Mouse (Mus musculus) limb, embryonic 14.5 days (tissue): Measurements from ENCODE around the gene Cep250. TPM values are rescaled to one million over a fixed set of nuclear protein-coding genes. Genes with fewer than 3 reads are reported as not detected.

Experiments used
- ATAC-seq: fragments of 200-750 bp; cut with Nextera tagmentation; 2 replicates; pipeline ENCODE4 v1.8.0; 2017; ENCODE audit warnings: low read depth, moderate number of reproducible peaks, moderate TSS enrichment; ENCODE audit not compliant: low FRiP score
- DNase-seq: peaks from one replicate; pipeline ENCODE4 v3.0.0-alpha.2; 2015; ENCODE audit warnings: low spot score
- H3K27ac ChIP-seq: fragments of 300-500 bp; sonication (generic); replicated peaks from 2 replicates; pipeline ENCODE4 v1.5.1; 2014; ENCODE audit warnings: low read depth, mild to moderate bottlenecking, low read length, moderate library complexity, mixed read lengths
- H3K27me3 ChIP-seq: fragments of 300-500 bp; sonication (generic); 2 replicates; pipeline ENCODE4 v1.6.1; 2014; ENCODE audit warnings: low read length, mixed read lengths; ENCODE audit not compliant: control insufficient read depth, insufficient read depth
- H3K36me3 ChIP-seq: fragments of 300-500 bp; sonication (generic); 2 replicates; pipeline ENCODE4 v1.6.1; 2014; ENCODE audit warnings: mild to moderate bottlenecking, low read length, moderate library complexity, mixed read lengths; ENCODE audit not compliant: control insufficient read depth, insufficient read depth
- H3K4me1 ChIP-seq: fragments of 300-500 bp; sonication (generic); 2 replicates; pipeline ENCODE4 v1.6.1; 2014; ENCODE audit warnings: antibody characterized with exemption, low read length, mixed read lengths; ENCODE audit not compliant: control insufficient read depth, insufficient read depth
- H3K4me2 ChIP-seq: fragments of 300-500 bp; sonication (generic); replicated peaks from 2 replicates; pipeline ENCODE4 v1.6.1; 2014; ENCODE audit warnings: low read depth, mild to moderate bottlenecking, low read length, moderate library complexity; ENCODE audit not compliant: severe bottlenecking
- H3K4me3 ChIP-seq: fragments of 300-500 bp; sonication (generic); replicated peaks from 2 replicates; pipeline ENCODE4 v1.5.1; 2014; ENCODE audit warnings: low read length
- H3K9ac ChIP-seq: fragments of 300-500 bp; sonication (generic); 2 replicates; pipeline ENCODE4 v1.6.1; 2014; ENCODE audit warnings: mild to moderate bottlenecking, low read depth, low read length, moderate library complexity; ENCODE audit not compliant: severe bottlenecking
- H3K9me3 ChIP-seq: fragments of 300-500 bp; sonication (generic); 2 replicates; pipeline ENCODE4 v1.6.1; 2016; ENCODE audit warnings: low read length; ENCODE audit not compliant: control insufficient read depth
- POLR2A ChIP-seq: fragments of 200-500 bp; IDR thresholded peaks from 2 replicates; pipeline ENCODE4 v1.8.0; 2012; ENCODE audit warnings: inconsistent platforms, mild to moderate bottlenecking, moderate library complexity, borderline replicate concordance; ENCODE audit not compliant: insufficient read depth, insufficient read length; ENCODE audit errors: extremely low read depth
- WGBS: fragments of 180-500 bp; shearing (Covaris S2); extraction: QIAGEN DNeasy Blood & Tissue Kit; methylation state at CpG from one replicate; pipeline ENCODE4 v1.1.7; 2014; 5-methylcytosine and 5-hydroxymethylcytosine counted together
- polyA plus RNA-seq, 2 experiments: library from polyadenylated mRNA; depleted of rRNA in 1 of 2; stranded (reverse) in 1 of 2; unstranded in 1 of 2; fragments of >200 nt; fragmentation: Nextera tagmentation in 1 of 2; extraction: Ambion mirVana in 1 of 2; gene quantifications; 2 replicates each; pipeline versions ENCODE4 v1.2.1 to v1.2.3; 2012 to 2014

Cep250 gene
- polyA plus RNA-seq, 2 experiments: 19.4 to 31.3 TPM

- Histone ChIP-seq H3K9ac (peak within 1 kb of the TSS; percentile 72), H3K36me3 (peaks cover 29% of the 10 kb centered on the region), H3K4me3 (peak within 1 kb of the TSS; percentile 92), H3K4me1 (peaks cover 8% of the 10 kb centered on the region), H3K4me2 (peak within 1 kb of the TSS; percentile 71), H3K27me3 (no peaks in the 10 kb centered on the region), H3K27ac (peak within 1 kb of the TSS; percentile 65), H3K9me3 (no peaks in the 10 kb centered on the region)
- peak; percentile 98 for ATAC-seq
- WGBS: 1% methylated on average over 39 of the region's 45 CpGs
- TF ChIP-seq POLR2A: 0 out of 2 replicates have a peak, but pooled peaks have one; percentile 35
- peak; percentile 97 for DNase-seq
These were observed 51.8 kb downstream of the Cep250 start, which contains the start of the genes 6430550D23Rik and Ergic3 for GRCm38 (mm10) chr2:156007888-156008532. TSS of gene 6430550D23Rik (minus strand) at chr2:156007977. TSS of gene Ergic3 (plus strand) at chr2:156008045.

GRCm38 (mm10) chr2:156018106-156018505 is 61.8 kb downstream of the Cep250 start:
- no peak overlapping the region for H3K4me3 ChIP-seq
- no peak for ATAC-seq
- no peak for DNase-seq
- H3K9me3 ChIP-seq: no peaks in the 10 kb centered on the region
- no peak for TF ChIP-seq POLR2A
- WGBS: 91% methylated on average over 3 of the region's 3 CpGs
- H3K4me1 ChIP-seq: no peaks in the 10 kb centered on the region
- H3K4me2 ChIP-seq: no peak overlapping the region
- peaks cover 68% of the 10 kb centered on the region for H3K36me3 ChIP-seq
- H3K27ac ChIP-seq: no peak overlapping the region
- H3K9ac ChIP-seq: no peak overlapping the region
- no peaks in the 10 kb centered on the region for H3K27me3 ChIP-seq

DNA sequence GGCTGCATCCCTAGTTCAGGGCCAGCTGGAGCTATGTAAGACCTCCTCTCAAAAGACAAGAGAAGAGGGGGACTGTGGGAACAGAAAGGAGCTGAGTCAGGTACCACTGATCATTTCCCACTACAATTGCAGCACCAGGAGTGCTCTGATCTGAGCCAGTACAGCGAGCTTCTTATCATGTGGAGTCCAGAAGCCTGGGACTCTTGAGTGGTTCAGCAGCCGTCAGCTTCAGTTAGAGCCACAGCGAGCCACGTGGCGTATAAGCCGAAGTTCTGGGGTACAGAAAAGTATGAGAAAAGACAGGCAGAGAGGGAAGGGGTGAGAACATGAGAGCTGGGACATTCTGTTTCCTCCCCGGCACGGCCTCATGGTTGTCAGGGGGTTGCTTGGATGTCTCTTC is 65.0 kb downstream of the Cep250 start:
- Histone ChIP-seq H3K4me2 (no peak overlapping the region), H3K27me3 (no peaks in the 10 kb centered on the region), H3K4me1 (no peaks in the 10 kb centered on the region), H3K4me3 (no peak overlapping the region), H3K9ac (no peak overlapping the region), H3K36me3 (peaks cover 39% of the 10 kb centered on the region), H3K9me3 (no peaks in the 10 kb centered on the region), H3K27ac (no peak overlapping the region)
- ATAC-seq (no peak), DNase-seq (no peak)
- TF ChIP-seq POLR2A: no peak
- WGBS: 86% methylated on average over 8 of the region's 8 CpGs

DNA sequence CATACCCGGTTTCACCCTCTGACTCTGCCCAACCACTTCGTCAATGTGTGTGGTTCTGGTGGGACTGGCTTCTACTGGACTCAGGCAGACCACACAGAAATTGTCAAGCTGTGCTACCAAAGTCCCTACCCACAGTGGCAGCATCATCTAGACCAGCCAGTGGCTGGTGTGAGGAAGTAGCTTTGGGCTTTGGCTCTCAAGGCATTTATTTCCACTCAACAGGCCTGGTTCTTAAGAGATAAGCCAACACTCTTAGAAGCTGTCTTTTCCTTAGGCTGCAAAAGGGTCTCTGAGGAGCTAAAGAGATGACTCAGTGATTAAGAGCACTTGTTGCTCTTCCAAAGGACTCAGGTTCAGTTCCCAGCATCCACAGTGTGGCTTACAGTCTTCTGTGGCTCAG is 65.5 kb downstream of the Cep250 start:
- Histone ChIP-seq H3K36me3 (peaks cover 33% of the 10 kb centered on the region), H3K4me3 (no peak overlapping the region), H3K4me2 (no peak overlapping the region), H3K27me3 (no peaks in the 10 kb centered on the region), H3K9me3 (no peaks in the 10 kb centered on the region), H3K4me1 (no peaks in the 10 kb centered on the region), H3K9ac (no peak overlapping the region), H3K27ac (no peak overlapping the region)
- DNase-seq (no peak), ATAC-seq (no peak)
- TF ChIP-seq POLR2A: no peak
- WGBS: 90% methylated on average over 2 of the region's 2 CpGs

DNA sequence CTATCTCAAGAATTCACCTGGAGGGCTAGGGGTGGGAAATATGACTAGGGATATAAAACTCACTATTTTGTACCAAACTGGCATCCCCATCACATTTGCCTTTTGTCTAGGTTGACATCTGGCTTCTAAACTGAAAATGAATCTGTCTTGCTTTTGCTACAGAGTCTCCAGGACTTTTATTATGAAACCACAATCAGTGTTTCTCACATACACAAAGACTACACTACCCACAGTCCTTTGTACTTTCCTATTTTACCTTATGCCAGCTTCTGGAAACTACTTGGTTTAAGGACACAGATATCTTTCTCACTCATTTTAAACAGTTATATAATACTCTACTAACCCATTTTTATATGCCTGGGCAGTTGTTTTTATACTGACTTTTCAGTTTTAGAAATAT is 69.2 kb downstream of the Cep250 start:
- no peak overlapping the region for H3K4me3 ChIP-seq
- no peaks in the 10 kb centered on the region for H3K9me3 ChIP-seq
- no peak overlapping the region for H3K27ac ChIP-seq
- ATAC-seq (no peak), DNase-seq (no peak)
- TF ChIP-seq POLR2A: no peak
- no peak overlapping the region for H3K4me2 ChIP-seq
- H3K36me3 ChIP-seq: no peaks in the 10 kb centered on the region
- no peaks in the 10 kb centered on the region for H3K4me1 ChIP-seq
- H3K27me3 ChIP-seq: no peaks in the 10 kb centered on the region
- no peak overlapping the region for H3K9ac ChIP-seq

- Histone ChIP-seq H3K9ac (no peak overlapping the region), H3K4me1 (no peaks in the 10 kb centered on the region), H3K4me2 (no peak overlapping the region), H3K27ac (no peak overlapping the region), H3K27me3 (no peaks in the 10 kb centered on the region), H3K36me3 (no peaks in the 10 kb centered on the region), H3K4me3 (no peak overlapping the region), H3K9me3 (no peaks in the 10 kb centered on the region)
- 89% methylated on average over 3 of the region's 3 CpGs for WGBS
- TF ChIP-seq POLR2A: no peak
- ATAC-seq: no peak
- DNase-seq: no peak
These were observed 83.1 kb downstream of the Cep250 start for GRCm38 (mm10) chr2:156039390-156039789.
